Mouse (Mus musculus) NIH3T3 (cell line): Measurements from ENCODE around the gene Washc1.
"Not testable (repeated sequence)": the region's sequence is repeated elsewhere in the genome, so short reads cannot be mapped to it uniquely, and the experiment has no call there.

ENCODE experiments used
- DNase-seq: peaks from one replicate; pipeline ENCODE4 v3.0.0-alpha.2; 2012; ENCODE audit warnings: low read depth

The Washc1 gene

GRCm38 (mm10) chr17:66112166-66112565, 821 bp downstream of the Washc1 start:
- DNase-seq = no peak

- no peak for DNase-seq
Observed at GRCm38 (mm10) chr17:66118991-66119390, 7.6 kb downstream of the Washc1 start.

GRCm38 (mm10) chr17:66120701-66121100, 9.4 kb downstream of the Washc1 start:
- peak; percentile 25 for DNase-seq

- peak; percentile 97 for DNase-seq
Observed at GRCm38 (mm10) chr17:66123066-66123815, 11.9 kb downstream of the Washc1 start, which contains the start of gene Ddx11. TSS of gene Ddx11 (plus strand) at chr17:66123520.

- DNase-seq = peak; percentile 41
Observed at GRCm38 (mm10) chr17:66123816-66124610, 12.7 kb downstream of the Washc1 start.

GRCm38 (mm10) chr17:66125211-66125610, 13.9 kb downstream of the Washc1 start:
- peak; percentile 35 for DNase-seq

GRCm38 (mm10) chr17:66130371-66130770, 19.0 kb downstream of the Washc1 start:
- no peak for DNase-seq

GRCm38 (mm10) chr17:66131212-66131611, 19.9 kb downstream of the Washc1 start:
- no peak for DNase-seq

GRCm38 (mm10) chr17:66152706-66153662, 41.6 kb downstream of the Washc1 start:
- DNase-seq = not testable (repeated sequence)

- DNase-seq = not testable (repeated sequence)
Observed at GRCm38 (mm10) chr17:66153735-66154423, 42.5 kb downstream of the Washc1 start.

GRCm38 (mm10) chr17:66154876-66155275, 43.5 kb downstream of the Washc1 start:
- DNase-seq = no peak

GRCm38 (mm10) chr17:66158271-66158670, 46.9 kb downstream of the Washc1 start:
- DNase-seq = no peak

GRCm38 (mm10) chr17:66167141-66167540, 55.8 kb downstream of the Washc1 start:
- not testable (repeated sequence) for DNase-seq
